Mouse (Mus musculus) ES-E14 (cell line): ENCODE measurements around the gene Wdr5.

Source experiments
- ZC3H11A ChIP-seq: IDR thresholded peaks from 2 replicates; pipeline ENCODE4 v1.6.1; 2012; ENCODE audit warnings: low read depth, mild to moderate bottlenecking, inconsistent platforms, low read length, borderline replicate concordance
- ZNF384 ChIP-seq: IDR thresholded peaks from 2 replicates; pipeline ENCODE4 v1.6.1; 2012; ENCODE audit warnings: low read depth, low read length, inconsistent platforms

DNA sequence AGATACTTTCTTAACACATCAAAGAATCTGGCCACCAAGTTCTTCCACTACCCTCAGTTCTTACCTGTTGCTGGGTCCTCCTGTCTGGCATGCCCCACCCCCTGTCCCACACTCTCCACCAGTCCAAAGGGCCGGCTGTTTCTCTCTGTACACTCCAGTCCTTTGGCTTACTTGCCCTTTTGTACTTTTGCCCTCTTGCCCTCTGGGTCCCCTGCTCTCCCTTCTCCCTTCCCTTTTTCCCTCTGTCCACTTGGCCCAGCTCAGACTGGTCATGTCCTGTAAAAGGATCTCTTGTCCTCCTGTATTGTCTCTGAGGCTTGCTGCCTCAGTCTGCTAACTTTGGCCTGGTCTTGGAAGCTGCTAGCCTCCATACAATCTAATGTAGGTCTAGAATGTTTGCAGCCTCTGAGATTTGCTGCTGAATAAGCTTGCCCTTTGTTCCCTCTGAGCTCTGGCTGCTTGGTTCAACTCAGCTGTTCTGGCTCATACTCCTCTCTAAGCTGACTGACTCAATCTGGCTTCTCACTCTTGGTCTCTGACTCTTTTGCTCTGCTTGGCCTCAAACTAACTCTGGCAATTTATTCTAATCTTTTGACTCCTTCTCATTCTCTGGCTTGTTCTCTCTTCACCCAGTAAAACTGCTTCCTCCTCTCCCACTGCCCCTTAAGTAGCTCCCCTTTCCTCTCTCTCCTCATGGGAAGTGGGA, 33.9 kb downstream of the Wdr5 start:
- TF ChIP-seq ZC3H11A (no peak), ZNF384 (no peak)
